Mouse (Mus musculus) G1E (cell line): ENCODE data around the gene AC134908.4. TPM values are rescaled to one million over a fixed set of nuclear protein-coding genes. Genes with fewer than 3 reads are reported as not detected.
"Not testable (repeated sequence)": the region's sequence is repeated elsewhere in the genome, so short reads cannot be mapped to it uniquely, and the experiment has no call there.

Experiments used
- ATAC-seq: 2 replicates; pipeline ENCODE4 v1.8.0; 2016; ENCODE audit warnings: mild to moderate bottlenecking; ENCODE audit not compliant: insufficient number of reproducible peaks, poor library complexity, low FRiP score, severe bottlenecking; ENCODE audit errors: extremely low read depth
- DNase-seq: peaks from one replicate; pipeline ENCODE4 v3.0.0; 2012; ENCODE audit warnings: low spot score
- H3K27me3 ChIP-seq: 2 replicates; pipeline ENCODE4 v1.6.1; 2012; ENCODE audit warnings: mild to moderate bottlenecking, low read length, inconsistent platforms; ENCODE audit not compliant: insufficient read depth
- H3K36me3 ChIP-seq: replicated peaks from 2 replicates; pipeline ENCODE3; 2012; ENCODE audit warnings: mild to moderate bottlenecking, inconsistent platforms
- H3K4me1 ChIP-seq: 2 replicates; pipeline ENCODE4 v1.6.1; 2012; ENCODE audit warnings: low read depth, low read length, inconsistent platforms, mixed read lengths; ENCODE audit not compliant: insufficient read depth
- H3K4me3 ChIP-seq: 2 replicates; pipeline ENCODE4 v1.5.1; 2012; ENCODE audit warnings: low read depth, mild to moderate bottlenecking, inconsistent platforms, low read length, moderate library complexity, mixed read lengths
- H3K9me3 ChIP-seq: replicated peaks from 2 replicates; pipeline ENCODE4 v1.6.1; 2012; ENCODE audit warnings: inconsistent platforms
- CTCF ChIP-seq: IDR thresholded peaks from 2 replicates; pipeline ENCODE4 v1.5.1; 2012; ENCODE audit warnings: low read depth, low read length, inconsistent platforms, mixed read lengths
- GATA1 ChIP-seq: IDR thresholded peaks from 2 replicates; pipeline ENCODE4 v1.6.1; 2012; ENCODE audit warnings: borderline replicate concordance, low read length, inconsistent platforms, mixed read lengths
- GATA2 ChIP-seq: IDR thresholded peaks from 2 replicates; pipeline ENCODE4 v1.6.1; 2012; ENCODE audit warnings: low read depth, low read length, inconsistent platforms, borderline replicate concordance
- POLR2AphosphoS5 ChIP-seq: IDR thresholded peaks from 2 replicates; pipeline ENCODE4 v1.6.1; 2012; ENCODE audit warnings: low read depth, low read length, inconsistent platforms; ENCODE audit not compliant: insufficient replicate concordance
- TAL1 ChIP-seq: conservative IDR thresholded peaks from 2 replicates; pipeline ENCODE4 v1.6.1; 2012; ENCODE audit warnings: low read depth, low read length, inconsistent platforms, mixed read lengths
- polyA plus RNA-seq: library from polyadenylated mRNA; stranded (reverse); fragments of >175 nt; gene quantifications from 2 replicates; pipeline ENCODE4 v1.2.3, GENCODE M21; 2012
- total RNA-seq, 2 experiments: library from RNA; stranded (forward) in 1 of 2; stranded (reverse) in 1 of 2; fragments of 200-1000 nt in 1 of 2; fragments of >200 nt in 1 of 2; fragmentation: Nextera tagmentation in 1 of 2; gene quantifications; 2 replicates each; pipeline ENCODE4 v1.2.3; 2014 to 2017

AC134908.4 gene
- total and polyA plus RNA-seq, 3 experiments: not detected

GRCm38 (mm10) chr17:25808028-25808427, 12.6 kb upstream of the AC134908.4 start:
- H3K36me3 ChIP-seq: no peaks in the 10 kb centered on the region
- peaks cover 46% of the 10 kb centered on the region for H3K27me3 ChIP-seq
- 0 out of 2 replicates have a peak, but pooled peaks cover 5% of the 10 kb centered on the region for H3K9me3 ChIP-seq
- ATAC-seq: no peak
- TF ChIP-seq GATA2: no peak
- no peak for TF ChIP-seq CTCF
- no peak for TF ChIP-seq GATA1
- TF ChIP-seq TAL1: no peak
- TF ChIP-seq POLR2AphosphoS5: no peak
- H3K4me3 ChIP-seq: no peak overlapping the region
- no peak for DNase-seq
- peaks cover 5% of the 10 kb centered on the region; the same call in 1 of the 2 replicates for H3K4me1 ChIP-seq

DNA sequence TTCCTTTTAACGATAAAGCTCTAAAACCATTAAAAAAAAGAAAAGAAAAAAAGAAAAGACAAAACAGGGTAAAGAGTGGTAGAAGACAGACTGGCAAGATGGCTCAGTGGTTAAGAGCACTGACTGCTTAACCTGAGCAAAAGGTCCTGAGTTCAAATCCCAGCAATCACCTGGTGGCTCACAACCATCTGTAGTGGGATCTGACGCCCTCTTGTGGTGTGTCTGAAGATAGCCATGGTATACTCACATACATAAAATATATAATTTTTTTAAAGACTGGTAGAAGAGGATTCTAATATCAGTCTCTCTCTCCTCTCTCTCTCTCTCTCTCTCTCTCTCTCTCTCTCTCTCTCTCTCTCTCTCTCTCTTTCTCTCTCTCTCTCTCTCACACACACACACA, 12.0 kb upstream of the AC134908.4 start:
- ATAC-seq, H3K36me3 ChIP-seq, H3K4me3 ChIP-seq, H3K4me1 ChIP-seq, DNase-seq, H3K9me3 ChIP-seq: not testable (repeated sequence)
- peaks cover 46% of the 10 kb centered on the region for H3K27me3 ChIP-seq

- H3K27me3 ChIP-seq: peaks cover 38% of the 10 kb centered on the region
- H3K4me1 ChIP-seq: peaks cover 5% of the 10 kb centered on the region; the same call in 1 of the 2 replicates
- H3K9me3 ChIP-seq: 0 out of 2 replicates have a peak, but pooled peaks cover 5% of the 10 kb centered on the region
- DNase-seq: no peak
- no peaks in the 10 kb centered on the region for H3K36me3 ChIP-seq
- no peak overlapping the region for H3K4me3 ChIP-seq
- ATAC-seq: no peak
- no peak for TF ChIP-seq CTCF
- no peak for TF ChIP-seq GATA2
- no peak for TF ChIP-seq POLR2AphosphoS5
- no peak for TF ChIP-seq GATA1
- TF ChIP-seq TAL1: no peak
These were observed 11.0 kb upstream of the AC134908.4 start for GRCm38 (mm10) chr17:25806507-25806906.

- H3K4me3 ChIP-seq: no peak overlapping the region
- DNase-seq: no peak
- H3K4me1 ChIP-seq: peaks cover 7% of the 10 kb centered on the region
- TF ChIP-seq GATA1: no peak
- H3K27me3 ChIP-seq: peaks cover 7% of the 10 kb centered on the region; the same call in 1 of the 2 replicates
- no peaks in the 10 kb centered on the region for H3K9me3 ChIP-seq
- H3K36me3 ChIP-seq: no peaks in the 10 kb centered on the region
- ATAC-seq: no peak
These were observed 7.5 kb upstream of the AC134908.4 start for GRCm38 (mm10) chr17:25802825-25803517.

DNA sequence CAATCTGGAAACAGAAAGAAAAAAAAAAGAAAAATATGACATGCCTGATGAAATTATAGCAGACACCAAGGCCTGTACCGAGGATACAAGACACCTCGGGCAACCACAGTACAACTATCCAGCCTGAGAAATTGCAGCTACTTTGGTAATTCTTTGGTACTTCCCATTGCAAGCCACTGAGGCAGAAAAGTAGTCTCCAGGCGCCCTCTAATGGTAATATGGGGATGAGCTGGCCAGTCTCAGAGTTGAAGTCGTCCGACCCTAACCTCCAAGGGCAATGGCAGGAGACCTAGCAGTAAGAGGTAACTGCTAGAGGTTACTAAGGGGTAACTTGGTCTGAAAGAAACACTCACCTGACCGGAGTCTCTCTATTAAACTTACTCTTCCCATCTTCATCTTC, 5.6 kb upstream of the AC134908.4 start:
- H3K4me1 ChIP-seq: peaks cover 20% of the 10 kb centered on the region
- H3K27me3 ChIP-seq: peaks cover 7% of the 10 kb centered on the region; the same call in 1 of the 2 replicates
- no peak overlapping the region for H3K4me3 ChIP-seq
- peaks cover 1% of the 10 kb centered on the region for H3K36me3 ChIP-seq
- no peak for TF ChIP-seq GATA1
- peak; percentile 56 for TF ChIP-seq CTCF
- no peaks in the 10 kb centered on the region for H3K9me3 ChIP-seq
- ATAC-seq (peak; percentile 48; the same call in 1 of the 2 replicates), DNase-seq (peak; percentile 74)

DNA sequence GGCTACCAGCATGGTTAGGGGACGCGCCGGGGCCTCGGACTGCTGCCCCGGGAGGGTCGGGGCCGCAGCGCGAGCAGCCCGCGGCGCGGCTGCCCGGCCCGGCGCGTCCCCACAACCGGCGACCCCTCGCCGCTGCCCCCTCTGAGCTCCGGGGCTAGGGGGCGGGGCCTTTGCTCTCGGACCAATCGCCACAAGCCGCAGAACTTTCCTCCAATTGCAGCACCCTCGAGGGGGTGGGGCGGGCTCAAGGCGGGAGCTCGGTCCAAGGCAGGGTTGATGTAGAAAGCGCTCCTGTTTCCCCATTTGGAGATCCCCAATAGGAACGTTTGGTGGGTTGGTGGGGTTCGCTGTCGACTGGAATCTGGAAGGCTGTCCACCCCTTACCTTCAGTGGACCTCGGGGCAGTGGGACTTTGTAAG, 1.5 kb upstream of the AC134908.4 start, which contains the start of gene Metrn:
Gene Metrn, minus strand, starts transcription at position 186 of the 419 bp plus-strand sequence.
- Histone ChIP-seq H3K4me1 (peaks cover 58% of the 10 kb centered on the region), H3K9me3 (no peaks in the 10 kb centered on the region), H3K4me3 (peak within 1 kb of the TSS; percentile 89), H3K36me3 (peaks cover 32% of the 10 kb centered on the region), H3K27me3 (no peaks in the 10 kb centered on the region)
- peak; percentile 83 for ATAC-seq
- DNase-seq: peak; percentile 98
- no peak for TF ChIP-seq TAL1
- no peak for TF ChIP-seq CTCF
- no peak for TF ChIP-seq POLR2AphosphoS5
- TF ChIP-seq GATA1: no peak
- no peak for TF ChIP-seq GATA2

DNA sequence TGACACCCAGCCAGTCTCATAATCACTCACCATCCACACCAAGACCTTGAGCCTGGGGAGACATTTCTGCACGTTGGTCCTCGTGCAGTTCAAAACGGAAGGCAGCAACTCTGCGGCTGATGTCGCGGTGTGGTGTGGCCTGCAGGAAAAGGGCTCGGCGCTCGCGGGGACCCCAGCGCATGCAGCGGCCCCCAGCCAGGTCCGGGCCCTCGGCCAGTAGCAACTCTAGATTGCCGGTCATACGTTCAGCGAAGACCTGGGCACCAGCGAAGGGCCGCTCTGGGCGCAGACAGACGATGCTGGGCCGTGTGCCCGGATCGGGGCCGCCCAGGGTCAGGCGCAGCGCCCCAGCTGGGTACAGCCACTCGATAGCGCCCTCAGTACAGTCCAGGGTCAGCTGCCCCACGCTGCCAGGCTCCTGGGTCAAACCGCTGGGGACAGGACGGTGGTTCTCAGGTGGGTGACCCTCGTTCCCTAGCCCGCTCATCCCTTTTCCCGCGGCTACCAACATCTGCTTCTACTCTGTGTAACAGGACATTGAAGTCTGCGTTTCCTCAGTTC, 832 bp upstream of the AC134908.4 start:
- TF ChIP-seq POLR2AphosphoS5: no peak
- TF ChIP-seq GATA1: no peak
- TF ChIP-seq CTCF: no peak
- TF ChIP-seq GATA2: no peak
- no peak for TF ChIP-seq TAL1
- peak overlapping the region; percentile 89 for H3K4me3 ChIP-seq
- no peaks in the 10 kb centered on the region for H3K27me3 ChIP-seq
- ATAC-seq (no peak), DNase-seq (peak; percentile 32)
- H3K9me3 ChIP-seq: no peaks in the 10 kb centered on the region
- peaks cover 34% of the 10 kb centered on the region for H3K36me3 ChIP-seq
- peaks cover 61% of the 10 kb centered on the region for H3K4me1 ChIP-seq
